Mouse (Mus musculus) kidney, embryonic 16.5 days (tissue): ENCODE data around the gene Zbtb18. TPM values are rescaled to one million over a fixed set of nuclear protein-coding genes. Genes with fewer than 3 reads are reported as not detected.

Experiments
- ATAC-seq: fragments of 200-750 bp; cut with Nextera tagmentation; 2 replicates; pipeline ENCODE4 v1.8.0; 2017; ENCODE audit warnings: moderate TSS enrichment; ENCODE audit not compliant: low FRiP score, low TSS enrichment
- H3K27ac ChIP-seq: fragments of 300-500 bp; sonication (generic); 2 replicates; pipeline ENCODE4 v1.5.1; 2014; ENCODE audit warnings: low read length
- H3K27me3 ChIP-seq: fragments of 300-500 bp; sonication (generic); 2 replicates; pipeline ENCODE4 v1.6.1; 2014; ENCODE audit warnings: low read length, control low read depth, mixed read lengths; ENCODE audit not compliant: insufficient read depth
- H3K36me3 ChIP-seq: fragments of 300-500 bp; sonication (generic); 2 replicates; pipeline ENCODE4 v1.6.1; 2014; ENCODE audit warnings: low read length, control low read depth, mixed read lengths; ENCODE audit not compliant: insufficient read depth
- H3K4me1 ChIP-seq: fragments of 300-500 bp; sonication (generic); 2 replicates; pipeline ENCODE4 v1.6.1; 2014; ENCODE audit warnings: low read length, control low read depth, mixed read lengths; ENCODE audit not compliant: insufficient read depth
- H3K4me2 ChIP-seq: fragments of 300-500 bp; sonication (generic); replicated peaks from 2 replicates; pipeline ENCODE4 v1.6.1; 2014; ENCODE audit warnings: low read depth, low read length
- H3K4me3 ChIP-seq: fragments of 300-500 bp; sonication (generic); 2 replicates; pipeline ENCODE4 v1.5.1; 2014; ENCODE audit warnings: mild to moderate bottlenecking, low read length
- H3K9ac ChIP-seq: fragments of 300-500 bp; sonication (generic); replicated peaks from 2 replicates; pipeline ENCODE4 v1.6.1; 2014; ENCODE audit warnings: low read length
- H3K9me3 ChIP-seq: fragments of 300-500 bp; sonication (generic); 2 replicates; pipeline ENCODE4 v1.6.1; 2016; ENCODE audit warnings: low read length, control low read depth
- WGBS: fragments of 180-500 bp; shearing (Covaris S2); extraction: QIAGEN DNeasy Blood & Tissue Kit; methylation state at CpG from one replicate; pipeline ENCODE4 v1.1.7; 2014; 5-methylcytosine and 5-hydroxymethylcytosine counted together
- polyA plus RNA-seq: library from polyadenylated mRNA; unstranded; fragments of >200 nt; fragmentation: Nextera tagmentation; extraction: Ambion mirVana; gene quantifications from 2 replicates; pipeline ENCODE4 v1.2.1, GENCODE M21; 2015

The Zbtb18 gene
- polyA plus RNA-seq, 1 experiment from 2014 or later, result 1.4 TPM

DNA sequence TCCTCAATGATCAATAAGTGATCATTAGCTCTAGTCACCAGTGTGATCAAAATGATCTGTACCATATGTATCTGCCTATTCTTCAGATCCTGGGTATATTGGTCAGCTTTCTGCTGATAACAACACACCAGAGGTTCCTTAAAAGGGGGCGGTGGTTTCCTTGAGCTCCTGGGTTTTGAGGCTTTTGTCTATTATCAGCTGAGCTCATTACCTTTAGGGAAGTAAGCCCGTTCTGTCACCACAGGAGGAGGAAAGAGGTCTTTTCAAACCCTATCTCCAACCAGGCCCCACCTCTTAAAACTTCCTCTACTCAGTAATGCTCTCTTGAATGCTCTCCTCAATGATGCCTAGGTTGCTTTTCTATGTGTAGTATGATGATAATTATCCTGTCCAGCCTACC lies 28.8 kb downstream of the Zbtb18 start:
- ATAC-seq, result no peak
- Histone ChIP-seq H3K4me3 (no peak overlapping the region), H3K27me3 (no peaks in the 10 kb centered on the region), H3K36me3 (no peaks in the 10 kb centered on the region), H3K4me2 (no peak overlapping the region), H3K4me1 (no peaks in the 10 kb centered on the region), H3K27ac (no peak overlapping the region), H3K9ac (no peak overlapping the region), H3K9me3 (no peaks in the 10 kb centered on the region)
- WGBS, result 85% methylated on average over 2 of the region's 2 CpGs

DNA sequence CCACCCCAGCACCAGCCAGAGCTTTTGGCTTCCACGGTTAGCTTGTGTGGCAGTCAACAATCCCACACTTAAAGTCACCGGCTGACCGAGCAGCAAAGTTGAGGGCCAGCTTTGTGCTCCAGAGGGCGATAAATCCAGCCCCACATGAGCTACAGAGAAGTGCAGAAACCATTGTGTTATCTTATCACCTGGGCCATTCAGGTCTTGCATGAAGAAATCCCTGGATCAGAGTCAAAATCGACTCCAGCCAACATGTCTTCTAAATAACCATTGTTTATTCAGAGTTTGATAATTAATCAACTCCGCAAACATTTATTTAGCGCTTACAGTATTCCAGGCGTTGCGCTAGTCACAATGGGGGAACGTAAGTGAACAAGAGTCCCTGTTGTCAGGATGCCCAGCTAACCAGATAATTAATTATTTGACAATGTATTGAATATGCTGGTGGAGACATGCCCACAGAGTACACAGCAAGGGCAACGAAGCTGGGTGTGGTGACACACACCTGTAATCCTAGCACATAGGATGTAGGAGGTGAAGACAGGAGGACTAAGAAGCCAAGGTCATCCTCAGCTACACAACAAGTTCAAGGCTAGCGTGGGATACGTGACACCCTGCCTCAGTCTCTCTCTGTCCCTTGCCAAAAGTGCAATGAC lies 33.5 kb downstream of the Zbtb18 start:
- Histone ChIP-seq H3K9me3 (no peaks in the 10 kb centered on the region), H3K27me3 (no peaks in the 10 kb centered on the region), H3K4me2 (no peak overlapping the region), H3K4me1 (no peaks in the 10 kb centered on the region), H3K4me3 (no peak overlapping the region), H3K36me3 (no peaks in the 10 kb centered on the region), H3K27ac (no peak overlapping the region), H3K9ac (no peak overlapping the region)
- 77% methylated on average over 13 of the region's 13 CpGs for WGBS
- ATAC-seq, result no peak

DNA sequence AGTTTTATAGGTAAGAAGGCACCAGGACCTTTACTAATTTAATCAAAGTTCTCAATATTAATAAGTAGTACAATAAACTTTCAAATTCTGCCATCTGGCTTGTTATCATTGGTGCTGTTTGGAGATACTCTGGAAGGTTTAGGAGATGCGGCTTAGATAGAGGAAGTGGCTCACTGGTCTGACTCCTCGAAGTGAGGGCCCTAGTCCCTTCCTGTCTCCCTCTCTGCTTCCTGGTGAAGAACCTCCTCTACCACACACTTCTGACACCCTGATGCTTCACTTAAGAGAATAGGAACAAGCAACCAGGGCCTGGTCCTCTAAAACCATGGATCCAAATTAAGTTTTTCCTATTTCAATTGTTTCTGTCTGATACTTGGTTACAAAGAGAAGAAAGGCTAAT lies 36.4 kb downstream of the Zbtb18 start:
- ATAC-seq, result no peak
- H3K9ac ChIP-seq, result no peak overlapping the region
- WGBS, result 71% methylated on average over 2 of the region's 2 CpGs
- no peaks in the 10 kb centered on the region for H3K27me3 ChIP-seq
- H3K27ac ChIP-seq, result no peak overlapping the region
- no peaks in the 10 kb centered on the region for H3K36me3 ChIP-seq
- H3K4me2 ChIP-seq, result no peak overlapping the region
- no peaks in the 10 kb centered on the region for H3K9me3 ChIP-seq
- no peaks in the 10 kb centered on the region for H3K4me1 ChIP-seq
- no peak overlapping the region for H3K4me3 ChIP-seq

DNA sequence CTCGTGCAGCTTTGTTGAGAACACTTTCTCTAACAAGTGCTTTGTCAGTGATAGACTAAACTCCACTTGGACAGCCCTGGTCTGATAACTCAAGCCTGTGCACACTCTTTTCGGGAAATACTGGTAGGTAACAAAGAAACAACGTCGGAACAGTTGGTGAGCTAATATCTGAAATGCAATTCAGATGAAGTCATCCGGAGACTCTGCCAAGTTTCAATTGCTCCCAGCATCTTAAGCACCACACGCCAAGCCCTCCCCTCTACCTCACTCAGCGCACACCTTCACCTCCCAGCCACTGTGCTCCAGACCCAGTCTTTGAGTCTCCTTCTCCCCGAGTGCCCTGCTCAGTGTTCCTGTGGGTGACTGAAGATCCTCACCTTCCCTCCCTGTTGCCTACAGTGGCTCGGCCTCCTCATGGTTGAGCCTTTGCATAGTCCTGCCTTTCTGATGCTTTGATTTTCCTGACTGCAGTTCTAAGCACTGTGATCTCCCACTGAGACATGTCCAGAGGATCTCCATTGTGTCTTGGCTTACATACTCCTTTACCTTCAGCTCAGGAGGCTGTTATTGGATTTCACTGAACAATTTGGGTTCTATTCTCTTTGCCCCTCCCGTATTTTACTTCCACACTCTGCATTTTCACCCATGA lies 37.3 kb downstream of the Zbtb18 start:
- Histone ChIP-seq H3K9me3 (no peaks in the 10 kb centered on the region), H3K4me1 (no peaks in the 10 kb centered on the region), H3K27ac (no peak overlapping the region), H3K27me3 (no peaks in the 10 kb centered on the region), H3K9ac (no peak overlapping the region), H3K36me3 (no peaks in the 10 kb centered on the region), H3K4me2 (no peak overlapping the region), H3K4me3 (no peak overlapping the region)
- ATAC-seq, result no peak
- WGBS, result 73% methylated on average over 10 of the region's 10 CpGs

DNA sequence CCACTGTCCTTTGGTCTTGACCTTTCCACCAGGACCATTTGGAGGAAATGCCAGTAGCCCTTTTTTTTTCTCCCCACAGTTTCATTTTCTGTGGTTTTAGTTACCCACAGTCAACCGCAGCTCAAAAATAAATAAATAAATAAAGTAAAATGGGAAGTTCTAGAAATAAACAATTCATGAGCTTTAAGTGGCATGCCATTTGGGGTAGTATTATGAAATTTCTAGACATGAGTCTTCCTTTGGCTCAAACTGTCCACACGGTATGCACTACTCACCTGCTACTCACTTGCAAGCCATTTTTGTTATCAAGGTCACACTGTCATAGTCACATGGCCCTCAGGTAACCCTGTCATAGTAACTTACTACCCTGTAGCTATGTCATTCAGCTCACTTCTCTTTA lies 41.5 kb downstream of the Zbtb18 start:
- Histone ChIP-seq H3K27ac (no peak overlapping the region), H3K27me3 (no peaks in the 10 kb centered on the region), H3K4me2 (no peak overlapping the region), H3K4me3 (no peak overlapping the region), H3K9ac (no peak overlapping the region), H3K36me3 (no peaks in the 10 kb centered on the region), H3K4me1 (no peaks in the 10 kb centered on the region), H3K9me3 (no peaks in the 10 kb centered on the region)
- WGBS, result 90% methylated on average over 2 of the region's 2 CpGs
- no peak for ATAC-seq

DNA sequence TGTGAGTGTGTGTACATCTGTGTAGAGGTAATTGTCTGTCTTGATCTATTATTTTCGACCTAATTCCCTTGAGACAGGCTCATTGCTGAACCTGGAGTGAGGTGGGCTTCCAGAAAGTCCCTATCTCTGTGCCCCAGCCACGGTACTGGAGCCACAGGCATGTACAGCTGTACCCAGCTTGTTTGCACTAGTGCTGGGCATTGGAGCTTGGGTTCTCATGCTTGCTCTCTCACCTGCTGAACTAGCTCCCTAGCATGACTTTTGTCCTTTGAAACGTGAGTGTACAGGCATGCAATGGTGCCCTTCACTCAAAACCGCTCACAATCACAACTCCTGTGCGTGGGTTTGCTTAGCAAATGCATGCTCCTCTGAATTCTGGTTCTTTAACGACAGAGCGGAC lies 42.1 kb downstream of the Zbtb18 start:
- H3K4me3 ChIP-seq, result no peak overlapping the region
- no peaks in the 10 kb centered on the region for H3K27me3 ChIP-seq
- ATAC-seq, result no peak
- WGBS, result 72% methylated on average over 7 of the region's 7 CpGs
- no peaks in the 10 kb centered on the region for H3K36me3 ChIP-seq
- H3K27ac ChIP-seq, result no peak overlapping the region
- no peaks in the 10 kb centered on the region for H3K9me3 ChIP-seq
- H3K4me2 ChIP-seq, result no peak overlapping the region
- no peak overlapping the region for H3K9ac ChIP-seq
- no peaks in the 10 kb centered on the region for H3K4me1 ChIP-seq

DNA sequence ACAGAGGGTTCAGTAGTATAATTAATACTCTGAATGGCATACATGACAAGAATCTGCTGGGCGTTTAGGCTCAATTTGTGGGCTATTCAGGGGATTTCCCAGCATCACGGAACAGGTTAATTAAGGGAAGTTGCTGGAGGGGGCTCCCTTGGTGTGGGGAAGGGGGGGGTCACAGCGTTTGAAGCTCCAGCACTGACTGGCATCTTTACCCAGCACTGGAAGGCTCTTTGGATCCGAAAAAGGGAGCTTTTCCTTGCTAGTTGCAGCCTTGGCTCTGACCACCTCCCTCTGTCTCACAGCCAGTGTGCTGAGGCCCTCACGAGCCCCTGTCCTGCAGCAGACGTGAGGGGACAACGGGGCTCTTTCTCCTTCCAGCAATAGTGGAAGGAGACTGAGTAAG lies 42.5 kb downstream of the Zbtb18 start:
- Histone ChIP-seq H3K36me3 (no peaks in the 10 kb centered on the region), H3K9me3 (no peaks in the 10 kb centered on the region), H3K9ac (no peak overlapping the region), H3K27ac (no peak overlapping the region), H3K27me3 (no peaks in the 10 kb centered on the region), H3K4me2 (no peak overlapping the region), H3K4me3 (no peak overlapping the region), H3K4me1 (no peaks in the 10 kb centered on the region)
- no peak for ATAC-seq
- 58% methylated on average over 7 of the region's 7 CpGs for WGBS

DNA sequence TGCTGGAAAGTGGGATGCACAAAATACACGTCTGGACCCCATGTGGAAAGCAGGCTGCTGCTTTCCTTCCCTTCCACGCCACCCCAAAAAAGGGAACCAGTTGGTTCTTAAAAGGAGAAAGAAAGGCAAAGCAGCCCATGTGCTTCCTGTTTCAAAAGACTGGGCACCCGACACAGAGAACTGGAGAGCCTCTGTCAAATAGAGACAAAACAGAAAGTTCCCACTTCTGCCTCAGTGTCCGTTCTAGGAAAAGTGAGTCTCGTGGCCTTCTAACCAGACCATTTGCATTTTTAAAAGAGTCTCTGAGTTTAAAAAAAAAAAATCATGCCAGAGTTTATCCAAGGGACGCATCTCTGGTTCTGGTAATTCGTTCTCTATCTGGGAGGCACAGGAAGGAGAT lies 47.7 kb downstream of the Zbtb18 start:
- Histone ChIP-seq H3K4me2 (no peak overlapping the region), H3K4me3 (no peak overlapping the region), H3K27me3 (no peaks in the 10 kb centered on the region), H3K9ac (no peak overlapping the region), H3K27ac (no peak overlapping the region), H3K9me3 (no peaks in the 10 kb centered on the region), H3K4me1 (no peaks in the 10 kb centered on the region), H3K36me3 (no peaks in the 10 kb centered on the region)
- WGBS, result 68% methylated on average over 7 of the region's 7 CpGs
- no peak for ATAC-seq

DNA sequence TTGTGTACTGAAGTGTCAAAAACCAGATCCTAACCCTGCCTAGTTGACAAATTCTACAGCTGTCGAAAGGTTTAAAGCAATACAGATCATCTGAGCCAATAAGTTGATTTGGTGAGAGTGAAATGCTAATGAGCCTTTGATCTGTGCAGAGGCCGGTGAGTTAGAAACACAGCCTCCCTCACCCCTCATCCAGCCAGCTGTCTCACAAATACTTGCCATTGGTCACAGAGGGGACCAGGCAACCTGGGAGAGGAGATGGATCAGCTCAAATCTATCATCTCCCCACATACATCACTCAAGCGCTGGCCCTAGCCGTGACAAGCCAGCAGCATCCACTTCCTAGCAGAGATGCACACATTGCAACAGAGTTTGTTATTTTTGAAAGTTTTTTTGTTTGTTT lies 48.7 kb downstream of the Zbtb18 start:
- Histone ChIP-seq H3K4me1 (0 out of 2 replicates have a peak, but pooled peaks cover 3% of the 10 kb centered on the region), H3K4me3 (no peak overlapping the region), H3K9ac (no peak overlapping the region), H3K9me3 (no peaks in the 10 kb centered on the region), H3K36me3 (no peaks in the 10 kb centered on the region), H3K4me2 (no peak overlapping the region), H3K27ac (no peak overlapping the region), H3K27me3 (no peaks in the 10 kb centered on the region)
- ATAC-seq, result no peak
- 46% methylated on average over 4 of the region's 4 CpGs for WGBS

DNA sequence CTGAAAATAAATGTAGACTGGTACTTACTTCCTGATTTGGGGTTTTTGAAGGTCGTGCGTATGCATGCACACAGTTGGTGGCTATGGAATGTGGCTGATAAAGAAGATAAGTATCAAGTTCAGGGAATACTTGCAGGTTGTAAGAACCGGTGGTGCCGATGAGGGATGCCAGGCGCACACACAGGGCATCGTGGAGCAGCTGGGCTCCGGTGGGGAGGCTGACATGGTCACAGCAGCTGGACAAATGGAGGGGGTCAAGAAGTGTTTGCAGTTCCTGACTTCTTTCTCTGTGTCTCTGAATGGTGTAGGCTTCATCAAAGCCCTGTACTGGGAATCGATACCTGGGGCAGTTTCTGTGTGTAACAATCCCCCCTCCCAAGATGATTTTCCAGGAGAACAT lies 49.1 kb downstream of the Zbtb18 start:
- WGBS, result 50% methylated on average over 8 of the region's 8 CpGs
- H3K4me1 ChIP-seq, result 0 out of 2 replicates have a peak, but pooled peaks cover 3% of the 10 kb centered on the region
- H3K27ac ChIP-seq, result no peak overlapping the region
- H3K9me3 ChIP-seq, result no peaks in the 10 kb centered on the region
- no peaks in the 10 kb centered on the region for H3K36me3 ChIP-seq
- H3K4me2 ChIP-seq, result no peak overlapping the region
- H3K9ac ChIP-seq, result no peak overlapping the region
- ATAC-seq, result no peak
- H3K27me3 ChIP-seq, result no peaks in the 10 kb centered on the region
- H3K4me3 ChIP-seq, result no peak overlapping the region
